Mouse (Mus musculus): ENCODE results near the gene Cdkn2b.

Gene Cdkn2b

DNA sequence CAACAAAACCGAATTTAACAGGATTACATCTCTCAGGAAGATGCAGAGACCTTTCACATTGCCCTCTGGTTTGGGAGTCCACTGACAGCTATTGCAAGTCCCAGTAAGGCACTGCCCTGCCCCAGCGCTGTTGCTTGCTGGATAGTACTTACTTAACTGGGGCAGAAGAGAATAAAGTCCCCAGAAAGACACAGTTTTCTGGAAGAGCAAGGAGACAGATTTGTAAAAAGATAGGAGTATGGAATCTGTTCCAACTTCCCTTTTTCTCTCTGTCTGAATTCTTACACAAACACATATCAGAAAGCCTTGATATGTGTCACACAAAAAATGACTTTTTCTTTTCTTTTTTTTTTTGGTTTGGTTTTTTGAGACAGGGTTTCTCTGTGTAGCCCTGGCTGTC lies 11.1 kb downstream of the Cdkn2b start:
- no peak for TF ChIP-seq GATA4 (IDR thresholded peaks at IDR 0.05; ENCODE audit: insufficient replicate concordance, low read length)

DNA sequence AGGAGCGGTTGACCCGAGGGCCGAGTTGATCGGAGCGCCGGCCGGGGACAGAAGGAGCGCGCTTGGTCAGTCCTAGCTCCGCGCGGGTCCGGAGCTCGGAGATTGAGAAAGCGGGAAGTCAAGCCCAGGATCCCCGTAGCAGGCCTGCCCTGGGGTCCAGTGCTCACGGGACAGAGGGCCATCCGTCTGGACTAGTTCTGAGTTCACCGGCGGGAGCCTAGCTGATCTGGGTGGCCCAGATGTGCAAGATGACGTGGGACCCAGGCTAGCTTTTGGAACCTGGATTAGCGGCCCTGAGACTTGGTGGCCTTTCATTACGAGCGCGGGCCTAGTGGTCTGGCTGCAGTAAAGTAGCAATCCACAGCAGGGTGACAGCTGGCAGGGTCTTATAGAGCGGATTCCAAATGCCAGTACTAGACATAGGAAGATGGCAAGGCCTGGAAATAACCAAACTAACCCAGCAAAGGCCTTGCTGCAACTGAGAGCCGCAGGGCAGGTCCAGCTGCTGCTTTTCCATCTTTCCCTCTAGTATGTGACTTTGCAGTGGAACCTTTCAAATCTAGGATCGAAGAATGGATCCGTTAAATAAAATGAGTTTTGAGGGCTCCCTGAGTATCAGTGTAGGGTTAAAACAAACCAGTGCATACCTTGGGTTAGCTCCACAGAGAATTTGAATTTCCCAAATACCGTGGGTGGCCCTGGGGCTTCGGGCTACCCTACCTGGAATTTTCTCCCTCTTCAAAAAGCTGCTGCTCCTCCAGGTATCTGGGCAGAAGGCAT lies 15.2 kb downstream of the Cdkn2b start:
- no peak for TF ChIP-seq GATA4 (IDR thresholded peaks at IDR 0.05; ENCODE audit: insufficient replicate concordance, low read length)

DNA sequence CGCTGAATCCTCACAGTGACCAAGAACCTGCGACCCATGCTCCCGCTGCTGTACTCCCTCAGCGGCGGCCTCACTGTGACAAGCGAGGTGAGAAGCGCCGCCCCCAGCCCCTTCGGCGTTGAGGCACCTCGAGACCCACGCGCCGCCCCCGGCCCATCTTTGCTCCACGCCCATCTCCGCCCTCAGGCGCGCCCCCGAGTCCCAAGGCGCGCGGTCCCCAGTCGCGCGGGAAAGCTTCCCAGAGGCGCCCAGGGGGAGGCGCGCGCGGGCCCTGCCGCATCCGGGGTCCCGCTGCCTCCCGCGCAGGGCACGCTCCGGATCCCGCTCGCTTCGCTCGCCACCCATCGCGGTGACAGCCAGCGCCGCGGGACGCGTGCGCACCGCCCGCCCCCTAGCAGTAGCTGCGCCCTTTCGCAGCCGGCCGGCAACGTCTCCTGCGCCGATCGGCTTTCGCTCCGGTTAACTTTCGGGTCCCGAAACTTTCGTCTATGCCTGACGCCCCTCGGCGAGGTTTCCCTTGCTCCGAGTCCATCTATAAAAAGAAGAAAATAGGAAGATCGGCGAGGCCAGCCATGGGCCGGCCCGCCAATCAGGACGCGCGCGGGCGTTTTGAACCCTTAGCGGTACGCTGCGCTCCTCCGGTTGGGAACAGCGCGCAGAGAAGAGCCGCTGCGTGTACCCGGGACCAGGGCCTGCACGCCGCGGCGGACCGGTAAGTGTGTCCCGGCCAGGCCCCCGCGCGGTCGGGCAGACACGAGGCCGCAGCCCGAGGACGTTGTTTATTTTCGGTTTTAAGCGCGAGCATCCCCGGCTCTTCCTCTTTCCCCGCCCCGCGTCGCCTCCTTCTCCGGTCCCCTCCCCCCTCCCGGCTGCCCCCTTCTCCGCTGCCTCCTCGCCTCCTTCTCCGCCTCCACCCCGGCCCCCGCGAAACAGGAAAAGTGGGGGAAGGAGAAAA lies 16.1 kb downstream of the Cdkn2b start, which contains the start of gene Cdkn2a:
TSS of gene Cdkn2a (minus strand) at position 168 of the 955 bp plus-strand sequence.
- no peak for TF ChIP-seq GATA4 (IDR thresholded peaks at IDR 0.05; ENCODE audit: insufficient replicate concordance, low read length)

DNA sequence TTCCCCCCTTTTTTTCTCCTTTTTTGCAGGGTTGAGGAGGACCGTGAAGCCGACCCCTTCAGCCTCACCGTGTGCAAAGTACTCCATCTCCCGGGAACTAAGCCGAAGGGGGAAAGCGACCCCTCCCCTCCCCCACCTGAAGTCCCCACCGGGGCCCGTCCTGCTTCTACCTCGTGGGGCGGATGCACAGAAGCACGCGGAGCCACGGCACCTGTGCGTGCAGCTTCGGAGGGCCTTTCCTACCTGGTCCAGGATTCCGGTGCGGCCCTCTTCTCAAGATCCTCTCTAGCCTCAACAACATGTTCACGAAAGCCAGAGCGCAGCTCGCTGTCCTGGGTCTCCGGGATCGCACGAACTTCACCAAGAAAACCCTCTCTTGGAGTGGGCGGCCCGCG lies 16.8 kb downstream of the Cdkn2b start:
- TF ChIP-seq GATA4 (IDR thresholded peaks at IDR 0.05; ENCODE audit: insufficient replicate concordance, low read length), result no peak

DNA sequence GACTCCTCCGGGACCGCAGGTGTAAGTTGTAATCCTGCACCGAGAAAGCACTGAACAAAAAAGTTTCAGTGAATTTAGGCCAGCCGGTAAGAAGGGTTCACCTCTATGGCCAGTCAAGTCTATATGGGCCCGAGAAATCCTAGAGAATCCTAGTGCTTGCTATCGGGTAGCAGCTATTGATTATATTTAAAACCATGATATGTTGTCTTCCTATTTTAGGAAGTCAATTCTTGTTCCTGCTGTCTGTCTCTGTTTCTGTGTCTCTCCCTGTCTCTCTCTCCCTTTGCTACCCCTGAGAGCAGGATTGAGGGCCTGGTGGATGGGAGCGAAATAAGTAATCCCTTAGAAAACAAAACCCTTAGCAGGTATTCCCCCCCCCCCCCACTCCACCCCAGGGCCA lies 17.3 kb downstream of the Cdkn2b start:
- TF ChIP-seq GATA4 (IDR thresholded peaks at IDR 0.05; ENCODE audit: insufficient replicate concordance, low read length), result no peak

DNA sequence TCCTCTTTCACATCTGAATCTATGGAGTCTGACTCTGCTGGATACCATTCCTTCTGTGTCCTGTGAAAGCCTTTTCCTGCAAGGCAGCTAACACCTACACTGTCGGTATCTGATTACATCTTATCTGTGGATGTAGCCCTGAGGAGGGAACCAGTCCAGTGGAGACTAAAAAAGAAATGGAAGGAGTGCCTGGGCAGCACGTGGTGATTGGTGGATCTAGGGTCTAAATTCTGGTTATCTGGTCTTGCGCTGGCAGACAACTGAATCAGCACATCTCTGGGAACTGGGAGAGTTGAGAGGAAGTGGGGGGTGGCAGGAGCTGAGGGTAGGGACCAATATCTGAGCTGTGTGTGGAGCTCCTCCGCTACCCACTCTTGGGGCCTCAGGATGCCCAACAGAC lies 21.8 kb downstream of the Cdkn2b start:
- TF ChIP-seq GATA4 (IDR thresholded peaks at IDR 0.05; ENCODE audit: insufficient replicate concordance, low read length), result no peak

DNA sequence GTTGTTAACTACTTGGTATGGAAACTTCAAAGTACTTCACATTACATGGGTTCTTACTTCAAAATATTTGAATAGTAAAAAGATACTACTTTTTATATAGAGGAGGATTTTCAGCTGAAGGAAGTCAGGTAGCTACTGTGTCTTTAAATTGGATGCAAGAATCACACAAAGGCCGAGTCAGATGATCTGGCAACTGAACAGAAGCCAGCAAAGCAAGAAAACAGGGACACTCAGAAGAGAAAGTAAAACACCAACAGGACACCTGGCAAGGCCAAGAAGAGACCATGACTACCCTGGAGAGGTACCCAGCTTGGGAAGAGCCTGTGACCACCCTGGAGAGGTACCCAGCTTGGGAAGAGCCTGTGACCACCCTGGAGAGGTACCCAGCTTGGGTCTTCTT lies 24.3 kb downstream of the Cdkn2b start:
- no peak for TF ChIP-seq GATA4 (IDR thresholded peaks at IDR 0.05; ENCODE audit: insufficient replicate concordance, low read length)

DNA sequence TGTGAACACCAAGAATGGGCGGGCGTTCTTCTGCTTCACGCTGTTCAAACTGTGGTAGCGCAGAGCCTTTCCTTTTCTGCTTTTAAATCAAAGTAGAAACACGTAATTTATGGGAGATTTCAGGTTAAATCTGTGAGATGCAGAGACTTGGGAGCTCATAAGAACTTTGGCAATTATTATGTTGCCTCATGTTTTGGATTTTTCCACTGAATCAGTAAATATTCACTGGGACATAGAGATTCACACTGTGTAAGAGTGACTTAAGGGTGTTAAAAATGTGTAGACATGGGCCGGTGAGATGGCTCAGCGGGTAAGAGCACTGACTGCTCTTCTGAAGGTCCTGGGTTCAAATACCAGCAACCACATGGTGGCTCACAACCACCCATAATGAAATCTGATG lies 25.2 kb downstream of the Cdkn2b start:
- TF ChIP-seq GATA4 (IDR thresholded peaks at IDR 0.05; ENCODE audit: insufficient replicate concordance, low read length), result no peak

DNA sequence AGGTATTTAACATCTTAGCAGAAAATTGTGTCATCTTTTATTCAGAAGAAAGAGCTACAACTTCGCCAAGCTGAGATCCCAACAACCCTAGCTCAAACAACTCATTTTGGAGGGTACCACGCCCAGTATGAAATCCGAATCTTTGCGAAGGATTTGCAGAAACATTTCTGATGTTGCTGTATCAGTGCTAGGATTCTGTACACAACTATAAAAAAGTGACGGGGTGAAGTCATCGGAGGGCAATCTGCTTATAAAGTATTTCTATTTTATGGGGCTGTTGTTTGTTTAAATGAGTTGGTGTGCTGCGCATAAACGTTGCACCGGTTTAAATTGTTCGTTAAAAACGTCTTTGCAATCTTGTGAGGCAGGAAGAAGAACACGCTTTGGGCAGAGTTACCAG lies 28.2 kb downstream of the Cdkn2b start:
- TF ChIP-seq GATA4 (IDR thresholded peaks at IDR 0.05; ENCODE audit: insufficient replicate concordance, low read length), result no peak

DNA sequence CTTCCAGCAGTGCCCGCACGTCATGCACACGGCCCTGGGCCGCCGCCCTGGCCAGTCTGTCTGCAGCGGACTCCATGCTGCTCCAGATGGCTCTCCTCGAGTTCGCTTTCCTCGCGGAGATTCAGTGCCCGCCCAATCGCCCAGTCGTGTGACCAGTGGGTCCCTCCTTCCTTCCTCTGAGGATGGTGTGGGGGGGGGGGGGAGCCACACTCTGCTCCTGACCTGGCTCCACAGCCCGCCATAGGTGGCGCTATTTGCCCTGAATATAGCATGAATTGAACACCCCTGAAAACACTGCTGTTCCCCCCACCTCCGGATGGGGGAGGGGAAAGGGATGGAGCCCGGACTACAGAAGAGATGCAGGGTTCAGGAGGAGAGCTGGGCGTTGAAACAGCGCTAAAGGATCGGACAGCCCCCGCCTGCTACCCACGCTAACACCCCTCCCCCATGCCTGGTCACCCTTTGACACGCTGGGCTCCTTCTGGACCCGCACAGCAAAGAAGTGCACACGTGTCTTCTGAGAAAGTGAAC lies 28.7 kb downstream of the Cdkn2b start:
- no peak for TF ChIP-seq GATA4 (IDR thresholded peaks at IDR 0.05; ENCODE audit: insufficient replicate concordance, low read length)

DNA sequence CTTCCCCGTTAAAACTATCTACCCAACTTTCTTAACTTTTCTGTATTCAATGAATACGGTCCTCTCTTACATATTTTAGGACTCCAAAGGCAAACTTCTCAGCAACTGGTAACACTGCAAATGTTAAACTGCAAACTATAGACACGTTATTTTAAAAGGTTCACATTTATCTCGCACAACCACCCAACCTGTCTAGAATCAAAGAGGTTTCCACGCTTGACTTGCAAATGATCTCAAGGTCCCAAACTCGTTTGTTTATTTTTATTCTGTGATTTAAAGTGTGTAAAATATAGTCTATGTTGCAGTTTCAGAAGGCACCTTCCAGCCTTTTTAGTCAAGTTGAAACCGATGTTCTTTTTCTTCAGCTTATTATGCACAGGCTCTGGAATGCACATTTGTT lies 29.6 kb downstream of the Cdkn2b start:
- TF ChIP-seq GATA4 (IDR thresholded peaks at IDR 0.05; ENCODE audit: insufficient replicate concordance, low read length), result no peak

DNA sequence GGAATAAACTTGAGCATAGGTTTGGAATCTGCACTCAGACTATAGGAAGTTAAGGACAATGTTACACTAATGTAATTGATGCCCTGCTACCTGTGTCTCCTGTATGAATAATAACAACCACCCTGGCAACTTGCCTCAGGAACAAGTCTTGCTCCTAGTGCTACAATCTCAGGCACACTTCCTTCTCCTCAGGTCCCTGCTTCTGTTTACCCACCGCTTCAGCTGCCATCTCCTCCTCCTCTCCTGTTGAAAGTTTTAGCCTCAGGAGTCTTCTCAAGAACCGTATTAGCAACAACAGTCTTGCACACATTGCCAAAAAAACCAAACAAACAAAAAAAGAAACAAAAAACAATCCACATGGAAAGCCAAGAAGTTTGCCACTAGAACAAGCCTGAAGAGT lies 31.2 kb downstream of the Cdkn2b start:
- no peak for TF ChIP-seq GATA4 (IDR thresholded peaks at IDR 0.05; ENCODE audit: insufficient replicate concordance, low read length)

DNA sequence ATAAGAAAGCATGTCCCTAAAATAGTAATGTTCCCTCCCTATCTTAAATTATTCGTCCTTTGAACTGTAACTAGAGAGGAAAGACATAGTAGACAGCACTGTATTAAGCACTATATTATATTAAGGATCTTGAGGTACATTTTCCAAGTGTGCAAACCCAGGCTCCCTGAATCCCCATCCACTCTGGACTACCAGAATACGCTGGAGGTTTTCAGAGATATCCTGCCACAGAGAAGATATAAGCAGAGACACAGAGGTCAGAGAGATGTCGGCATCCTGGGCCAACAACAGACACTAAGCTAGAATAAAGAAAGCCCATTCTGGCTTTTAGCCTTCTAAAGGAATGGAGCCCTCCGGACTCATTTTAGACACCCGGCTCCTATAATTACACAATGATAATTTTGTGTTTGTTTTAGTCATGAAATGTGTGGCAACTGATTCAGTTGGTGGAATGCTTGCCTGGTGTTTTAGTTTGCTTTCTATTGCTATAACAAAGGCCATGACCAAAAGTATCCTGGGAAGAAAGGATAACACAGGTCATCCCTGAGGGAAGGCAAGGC lies 33.4 kb downstream of the Cdkn2b start:
- TF ChIP-seq GATA4 (IDR thresholded peaks at IDR 0.05; ENCODE audit: insufficient replicate concordance, low read length), result no peak

DNA sequence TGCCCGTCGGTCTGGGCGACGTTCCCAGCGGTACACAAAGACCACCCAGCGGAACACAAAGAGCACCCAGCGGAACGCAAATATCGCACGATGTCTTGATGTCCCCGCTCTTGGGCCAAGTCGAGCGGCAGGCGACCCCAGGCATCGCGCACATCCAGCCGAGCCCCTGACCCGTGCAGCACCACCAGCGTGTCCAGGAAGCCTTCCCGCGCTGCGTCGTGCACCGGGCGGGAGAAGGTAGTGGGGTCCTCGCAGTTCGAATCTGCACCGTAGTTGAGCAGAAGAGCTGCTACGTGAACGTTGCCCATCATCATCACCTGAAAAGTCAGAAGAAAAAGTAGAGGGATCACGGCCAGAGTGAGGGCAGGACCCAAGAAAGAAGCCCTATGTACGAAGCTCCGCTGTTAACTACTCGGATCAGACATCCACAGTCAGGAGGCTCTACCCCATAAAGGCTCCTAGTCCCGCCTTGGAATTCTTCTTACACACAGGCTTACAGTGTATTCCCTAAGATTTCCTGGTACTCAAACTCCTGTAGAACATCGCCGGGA lies 34.1 kb downstream of the Cdkn2b start:
- TF ChIP-seq GATA4 (IDR thresholded peaks at IDR 0.05; ENCODE audit: insufficient replicate concordance, low read length), result no peak

All from liver, adult (tissue).